Mouse (Mus musculus): ENCODE results near the gene Ppil3. TPM values are rescaled to one million over a fixed set of nuclear protein-coding genes. Genes with fewer than 3 reads are reported as not detected.

Gene Ppil3
- polyA plus RNA-seq, 1 experiment from 2014 or later: 49.2 TPM

Other genes starting within 250 kb of the Ppil3 start
- gene Aox4, start 235.1 kb downstream of the Ppil3 start, polyA plus RNA-seq (2015; fragmentation: Nextera tagmentation; extraction: Ambion mirVana): 1.1 and 1.3 TPM in 2 replicates
- not detected in 2 replicates for gene Aox2, start 167.2 kb downstream of the Ppil3 start, polyA plus RNA-seq (2015; fragmentation: Nextera tagmentation; extraction: Ambion mirVana)
- 381 and 396 TPM in 2 replicates for gene Bzw1, start 52.6 kb downstream of the Ppil3 start, polyA plus RNA-seq (2015; fragmentation: Nextera tagmentation; extraction: Ambion mirVana)
- gene Clk1, start 21.4 kb downstream of the Ppil3 start, polyA plus RNA-seq (2015; fragmentation: Nextera tagmentation; extraction: Ambion mirVana): 181 and 182 TPM in 2 replicates
- 63.4 and 65.4 TPM in 2 replicates for gene Nif3l1, start 335 bp downstream of the Ppil3 start, polyA plus RNA-seq (2015; fragmentation: Nextera tagmentation; extraction: Ambion mirVana)
- 30.5 and 32.9 TPM in 2 replicates for gene Orc2, start 59.6 kb upstream of the Ppil3 start, polyA plus RNA-seq (2015; fragmentation: Nextera tagmentation; extraction: Ambion mirVana)
- gene Fam126b, start 140.8 kb upstream of the Ppil3 start, polyA plus RNA-seq (2015; fragmentation: Nextera tagmentation; extraction: Ambion mirVana): 13.2 and 13.7 TPM in 2 replicates
- gene Ndufb3, start 140.9 kb upstream of the Ppil3 start, polyA plus RNA-seq (2015; fragmentation: Nextera tagmentation; extraction: Ambion mirVana): 168 and 183 TPM in 2 replicates

Measured in forebrain, embryonic 15.5 days (tissue).